Mouse (Mus musculus) MEL-GATA-1-ER (cell line): Measurements from ENCODE around the gene Kcne3.

ENCODE experiments used
- DNase-seq: peaks from one replicate; pipeline ENCODE4 v3.0.0-alpha.2; 2012; ENCODE audit warnings: low read depth; ENCODE audit errors: extremely low read depth

The Kcne3 gene

GRCm38 (mm10) chr7:100181614-100182013, 5.3 kb downstream of the Kcne3 start:
- DNase-seq: no peak

- DNase-seq: peak; percentile 46
Measured at GRCm38 (mm10) chr7:100182388-100182787, 6.1 kb downstream of the Kcne3 start.

GRCm38 (mm10) chr7:100187601-100188000, 11.3 kb downstream of the Kcne3 start:
- DNase-seq: peak; percentile 24

- DNase-seq: no peak
Measured at GRCm38 (mm10) chr7:100190167-100190566, 13.9 kb downstream of the Kcne3 start.

GRCm38 (mm10) chr7:100190778-100191177, 14.5 kb downstream of the Kcne3 start:
- peak; percentile 66 for DNase-seq

GRCm38 (mm10) chr7:100201191-100201590, 24.9 kb downstream of the Kcne3 start:
- DNase-seq: no peak

GRCm38 (mm10) chr7:100203616-100204015, 27.3 kb downstream of the Kcne3 start:
- no peak for DNase-seq

- DNase-seq: no peak
Measured at GRCm38 (mm10) chr7:100204871-100205270, 28.6 kb downstream of the Kcne3 start.

GRCm38 (mm10) chr7:100206144-100206543, 29.8 kb downstream of the Kcne3 start:
- no peak for DNase-seq

GRCm38 (mm10) chr7:100207886-100208285, 31.6 kb downstream of the Kcne3 start:
- DNase-seq: no peak

GRCm38 (mm10) chr7:100214310-100214709, 38.0 kb downstream of the Kcne3 start:
- no peak for DNase-seq

GRCm38 (mm10) chr7:100215116-100215732, 38.9 kb downstream of the Kcne3 start:
- DNase-seq: no peak

GRCm38 (mm10) chr7:100215976-100216375, 39.7 kb downstream of the Kcne3 start:
- DNase-seq: no peak

- DNase-seq: no peak
Measured at GRCm38 (mm10) chr7:100216601-100217565, 40.6 kb downstream of the Kcne3 start.

- DNase-seq: peak; percentile 89
Measured at GRCm38 (mm10) chr7:100227158-100227875, 51.0 kb downstream of the Kcne3 start, which contains the start of gene Pgm2l1. Gene Pgm2l1 (plus strand): TSS chr7:100227394.

GRCm38 (mm10) chr7:100227896-100228525, 51.7 kb downstream of the Kcne3 start:
- DNase-seq: peak; percentile 22

GRCm38 (mm10) chr7:100228957-100229356, 52.7 kb downstream of the Kcne3 start:
- DNase-seq: peak; percentile 36

GRCm38 (mm10) chr7:100230646-100231045, 54.3 kb downstream of the Kcne3 start:
- no peak for DNase-seq

- no peak for DNase-seq
Measured at GRCm38 (mm10) chr7:100231661-100232060, 55.4 kb downstream of the Kcne3 start.

GRCm38 (mm10) chr7:100233681-100234080, 57.4 kb downstream of the Kcne3 start:
- peak; percentile 65 for DNase-seq
